Mouse (Mus musculus) adrenal gland, postnatal 36 days (tissue): ENCODE data around the gene Vmn2r60. TPM values are rescaled to one million over a fixed set of nuclear protein-coding genes. Genes with fewer than 3 reads are reported as not detected.
"Not testable (repeated sequence)": the region's sequence is repeated elsewhere in the genome, so short reads cannot be mapped to it uniquely, and the experiment has no call there.

ENCODE experiments used
- DNase-seq, 2 experiments: peaks; one replicate each; pipeline ENCODE4 v3.0.0; 2021; ENCODE audit warnings: mixed read lengths in 1 of 2
- long read RNA-seq, 2 experiments: library from polyadenylated mRNA; stranded (forward); transcript quantifications; one replicate each; pipeline ENCODE4 v2.0.0; 2021; ENCODE audit warnings: borderline sequencing depth in 2 of 2
- total RNA-seq, 2 experiments: library from RNA; stranded (reverse); gene quantifications; 2 replicates each; pipeline ENCODE4 v1.2.3; 2021

The Vmn2r60 gene
- total RNA-seq: not detected
- long read RNA-seq, experiment 1: 0 reads
- long read RNA-seq, experiment 2: 0 reads

DNA sequence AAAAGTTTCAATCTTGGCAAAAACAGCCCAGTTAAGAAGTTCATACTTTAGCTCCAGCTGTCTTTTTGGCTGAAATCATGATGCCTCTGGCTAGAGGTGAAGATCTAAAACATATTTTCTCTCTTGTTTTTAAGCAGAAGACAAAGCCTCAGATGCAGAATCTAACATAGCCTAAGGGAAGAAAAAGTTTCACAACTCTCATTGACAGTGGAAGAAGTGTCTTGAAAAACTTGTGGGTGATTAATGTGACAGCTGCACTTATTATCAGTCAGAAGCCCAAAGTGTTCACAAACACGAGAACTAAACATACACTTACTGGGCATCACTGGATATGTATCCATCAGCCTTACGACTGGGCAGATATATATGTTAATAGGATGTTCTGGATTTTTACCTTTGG is at the start of gene Vmn2r60:
TSS of gene Vmn2r60 (plus strand) at position 301 of the 400 bp plus-strand sequence.
- DNase-seq: no peak

DNA sequence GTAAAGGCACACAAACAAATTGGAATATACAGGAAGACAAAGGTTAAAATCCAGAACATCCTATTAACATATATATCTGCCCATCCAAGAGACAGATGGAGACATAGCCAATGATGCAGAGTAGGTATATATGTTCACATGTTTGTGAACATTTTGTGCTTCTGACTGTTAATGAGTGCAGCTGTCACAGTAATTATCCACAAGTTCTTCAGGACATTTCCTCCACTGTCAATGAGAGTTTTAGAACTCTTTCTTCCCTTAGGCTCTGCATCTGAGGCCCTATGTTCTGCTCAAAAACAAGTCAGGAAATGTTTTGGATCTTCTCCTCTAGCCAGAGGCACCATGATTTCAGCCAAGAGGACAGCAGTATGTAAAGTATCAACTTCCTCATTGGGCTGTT is 48.6 kb upstream of the Vmn2r60 start, which contains the start of gene Vmn2r59:
TSS of gene Vmn2r59 (minus strand) at position 101 of the 400 bp plus-strand sequence.
- DNase-seq: no peak

DNA sequence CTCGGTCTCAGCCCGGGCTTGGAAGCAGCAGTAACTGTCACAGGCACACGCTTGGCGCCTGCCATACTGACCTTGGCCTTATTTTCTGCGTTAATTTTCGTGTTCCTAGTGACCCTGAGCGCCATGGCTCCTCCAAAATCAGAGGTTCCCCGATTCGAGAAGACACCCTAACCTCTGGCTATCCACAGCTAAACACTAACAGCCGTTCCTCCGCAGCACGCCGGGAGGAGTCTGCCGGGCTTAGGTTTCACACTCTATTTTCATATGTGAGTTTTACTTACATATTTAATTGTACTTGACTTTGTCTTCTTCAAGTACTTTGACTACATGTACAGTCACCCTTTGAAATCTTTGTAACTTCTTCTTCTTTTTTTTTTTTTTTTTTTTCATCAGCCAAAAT is 509 bp upstream of the Vmn2r60 start:
- DNase-seq: not testable (repeated sequence)

Other genes starting within 250 kb of the Vmn2r60 start
- gene Vmn2r58, start 235.1 kb upstream of the Vmn2r60 start, total RNA-seq: not detected
- gene Vmn2r59, start 48.7 kb upstream of the Vmn2r60 start, total RNA-seq: not detected
- not detected for gene Vmn2r61, start 152.3 kb downstream of the Vmn2r60 start, total RNA-seq